26 mouse cellular contexts compared by ENCODE assay signal in the genomic region with DNA sequence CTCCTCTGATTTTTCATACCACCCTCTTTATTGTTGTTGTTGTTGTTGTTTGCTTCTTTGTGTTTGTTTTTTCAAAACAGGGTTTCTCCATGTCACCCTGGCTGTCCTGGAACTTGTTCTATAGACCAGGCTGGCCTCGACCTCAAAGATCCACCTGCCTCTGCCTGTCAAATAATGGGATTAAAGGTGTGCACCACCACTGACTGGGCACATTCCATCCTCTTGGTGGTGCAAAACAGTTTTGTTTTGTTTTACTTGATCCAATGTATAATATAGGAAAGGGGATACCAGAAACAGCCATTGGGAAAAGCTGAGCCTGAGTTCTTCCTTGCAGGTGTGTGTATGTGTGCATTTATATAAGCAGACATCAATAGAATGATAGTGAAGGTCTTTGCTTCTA. TPM values are rescaled to one million over a fixed set of nuclear protein-coding genes. Genes with fewer than 3 reads are reported as not detected.
DNase-seq lines count a peak whose midpoint lies in the region; ATAC-seq and TF ChIP-seq lines count a peak whose summit lies in the region.
"Had no signal": no experiment of that assay in that cellular context is flagged by ENCODE, and none has a peak within 500 bp of the region (broad histone marks: within the 10 kb centered on the region; RNA-seq: fewer than 3 reads in every experiment).

No protein-coding gene starts in this region.

- 0 out of 2 replicates have a peak overlapping the region, but pooled peaks have one; percentile 60 for H3K4me3 ChIP-seq in hindbrain, embryonic 13.5 days
- no peak overlapping the region for H3K4me3 ChIP-seq in hindbrain, postnatal 0 days (ENCODE audit: low read length)
- no peak overlapping the region for H3K4me3 ChIP-seq in lung, embryonic 14.5 days (ENCODE audit: low read depth, low read length)
- H3K4me3 ChIP-seq in hindbrain, embryonic 14.5 days (replicated peaks; ENCODE audit: low read length): no peak overlapping the region
- H3K4me3 ChIP-seq in neural tube, embryonic 12.5 days: no peak overlapping the region
- H3K4me3 ChIP-seq: embryonic facial prominence, embryonic 15.5 days; forebrain, embryonic 10.5 days; heart, embryonic 13.5 days; limb, embryonic 12.5 days; liver, embryonic 12.5 days; midbrain, embryonic 15.5 days had no signal

- TF ChIP-seq CTCF in hindbrain, postnatal 0 days (IDR thresholded peaks at IDR 0.05; ENCODE audit: low read depth): no peak
- TF ChIP-seq CTCF in lung, embryonic 14.5 days (IDR thresholded peaks at IDR 0.05; ENCODE audit: low read depth): peak; percentile 44

- H3K9me3 ChIP-seq in hindbrain, embryonic 13.5 days: no peaks in the 10 kb centered on the region
- H3K9me3 ChIP-seq in hindbrain, postnatal 0 days (ENCODE audit: low read length): no peaks in the 10 kb centered on the region
- no peaks in the 10 kb centered on the region for H3K9me3 ChIP-seq in lung, embryonic 14.5 days (ENCODE audit: low read depth, low read length)
- H3K9me3 ChIP-seq in hindbrain, embryonic 14.5 days (ENCODE audit: control insufficient read depth, low read length): no peaks in the 10 kb centered on the region
- H3K9me3 ChIP-seq in neural tube, embryonic 12.5 days: no peaks in the 10 kb centered on the region
- H3K9me3 ChIP-seq: embryonic facial prominence, embryonic 15.5 days; forebrain, embryonic 10.5 days; heart, embryonic 13.5 days; limb, embryonic 12.5 days; liver, embryonic 12.5 days; midbrain, embryonic 15.5 days had no signal

- peak overlapping the region; percentile 64 for H3K4me2 ChIP-seq in hindbrain, embryonic 13.5 days
- no peak overlapping the region for H3K4me2 ChIP-seq in hindbrain, postnatal 0 days (ENCODE audit: low read depth, low read length)
- no peak overlapping the region for H3K4me2 ChIP-seq in lung, embryonic 14.5 days
- H3K4me2 ChIP-seq in hindbrain, embryonic 14.5 days (replicated peaks): peak overlapping the region; percentile 81
- H3K4me2 ChIP-seq in neural tube, embryonic 12.5 days (replicated peaks): peak overlapping the region; percentile 99
- H3K4me2 ChIP-seq: embryonic facial prominence, embryonic 15.5 days; heart, embryonic 13.5 days; limb, embryonic 12.5 days; liver, embryonic 12.5 days; midbrain, embryonic 15.5 days had no signal

- H3K9ac ChIP-seq in hindbrain, embryonic 13.5 days: peak overlapping the region; percentile 95
- H3K9ac ChIP-seq in hindbrain, postnatal 0 days (replicated peaks; ENCODE audit: low read length): no peak overlapping the region
- no peak overlapping the region for H3K9ac ChIP-seq in lung, embryonic 14.5 days
- H3K9ac ChIP-seq in hindbrain, embryonic 14.5 days: 0 out of 2 replicates have a peak overlapping the region, but pooled peaks have one; percentile 6
- no peak overlapping the region for H3K9ac ChIP-seq in neural tube, embryonic 12.5 days
- H3K9ac ChIP-seq: embryonic facial prominence, embryonic 15.5 days; heart, embryonic 13.5 days; limb, embryonic 12.5 days; liver, embryonic 12.5 days; midbrain, embryonic 15.5 days had no signal

- peaks cover 97% of the 10 kb centered on the region for H3K27me3 ChIP-seq in hindbrain, embryonic 13.5 days
- peaks cover 92% of the 10 kb centered on the region for H3K27me3 ChIP-seq in hindbrain, postnatal 0 days (ENCODE audit: insufficient read depth, low read length)
- H3K27me3 ChIP-seq in lung, embryonic 14.5 days (ENCODE audit: insufficient read depth, low read length): peaks cover 43% of the 10 kb centered on the region
- peaks cover 94% of the 10 kb centered on the region for H3K27me3 ChIP-seq in hindbrain, embryonic 14.5 days (ENCODE audit: control insufficient read depth, insufficient read depth, low read length)
- H3K27me3 ChIP-seq in neural tube, embryonic 12.5 days (replicated peaks): no peaks in the 10 kb centered on the region
- H3K27me3 ChIP-seq: CH12.LX had no signal

- WGBS in hindbrain, embryonic 13.5 days: 29% methylated on average over 1 of the region's 1 CpGs
- 14% methylated on average over 1 of the region's 1 CpGs for WGBS in hindbrain, postnatal 0 days
- 45% methylated on average over 1 of the region's 1 CpGs for WGBS in lung, embryonic 14.5 days
- 11% methylated on average over 1 of the region's 1 CpGs for WGBS in hindbrain, embryonic 14.5 days
- 27% methylated on average over 1 of the region's 1 CpGs for WGBS in neural tube, embryonic 12.5 days

- no peaks in the 10 kb centered on the region for H3K36me3 ChIP-seq in hindbrain, embryonic 13.5 days
- H3K36me3 ChIP-seq in hindbrain, postnatal 0 days (ENCODE audit: insufficient read depth, low read length): no peaks in the 10 kb centered on the region
- peaks cover 3% of the 10 kb centered on the region; the same call in 1 of the 2 replicates for H3K36me3 ChIP-seq in lung, embryonic 14.5 days (ENCODE audit: insufficient read depth)
- no peaks in the 10 kb centered on the region for H3K36me3 ChIP-seq in hindbrain, embryonic 14.5 days (replicated peaks; ENCODE audit: control insufficient read depth, insufficient read depth)
- peaks cover 20% of the 10 kb centered on the region for H3K36me3 ChIP-seq in neural tube, embryonic 12.5 days
- H3K36me3 ChIP-seq: embryonic facial prominence, embryonic 15.5 days; forebrain, embryonic 10.5 days; heart, embryonic 13.5 days; liver, embryonic 12.5 days; midbrain, embryonic 15.5 days had no signal

- DNase-seq in hindbrain, postnatal 0 days (ENCODE audit: low spot score): no peak
- peak; percentile 45 for DNase-seq in lung, embryonic 14.5 days
- DNase-seq in lung, adult 18-20 months: no peak
- DNase-seq in hindbrain, embryonic 14.5 days (ENCODE audit: low spot score): no peak
- DNase-seq in layer of hippocampus, postnatal 25 days (ENCODE audit: extremely low spot score in 1 of 2, low spot score in 1 of 2): no peak
- no peak for DNase-seq in adrenal gland, adult 2 months
- DNase-seq: cerebellum, adult 2 months; cerebellum, postnatal 36 days; gastrocnemius, postnatal 10 days; heart, adult 18-20 months; lung, postnatal 14 days; thymus, postnatal 36 days had no signal

- H3K27ac ChIP-seq in hindbrain, embryonic 13.5 days: peak overlapping the region; percentile 99
- H3K27ac ChIP-seq in hindbrain, postnatal 0 days: no peak overlapping the region
- H3K27ac ChIP-seq in lung, embryonic 14.5 days (ENCODE audit: low read depth): no peak overlapping the region
- H3K27ac ChIP-seq in hindbrain, embryonic 14.5 days: peak overlapping the region; percentile 100
- peak overlapping the region; percentile 68 for H3K27ac ChIP-seq in neural tube, embryonic 12.5 days
- H3K27ac ChIP-seq: embryonic facial prominence, embryonic 15.5 days; forebrain, embryonic 10.5 days; heart, embryonic 13.5 days; limb, embryonic 12.5 days; liver, embryonic 12.5 days; midbrain, embryonic 15.5 days had no signal

- peaks cover 69% of the 10 kb centered on the region for H3K4me1 ChIP-seq in hindbrain, embryonic 13.5 days (replicated peaks)
- 0 out of 2 replicates have a peak, but pooled peaks cover 4% of the 10 kb centered on the region for H3K4me1 ChIP-seq in hindbrain, postnatal 0 days (ENCODE audit: insufficient read depth, low read length)
- peaks cover 39% of the 10 kb centered on the region for H3K4me1 ChIP-seq in lung, embryonic 14.5 days (ENCODE audit: insufficient read depth)
- H3K4me1 ChIP-seq in hindbrain, embryonic 14.5 days (replicated peaks; ENCODE audit: control insufficient read depth, insufficient read depth, low read length): peaks cover 17% of the 10 kb centered on the region; the same call in 1 of the 2 replicates
- H3K4me1 ChIP-seq in neural tube, embryonic 12.5 days: peaks cover 98% of the 10 kb centered on the region
- H3K4me1 ChIP-seq: midbrain, embryonic 15.5 days had no signal

- ATAC-seq in hindbrain, embryonic 13.5 days (ENCODE audit: low FRiP score): no peak
- ATAC-seq in hindbrain, postnatal 0 days: no peak
- ATAC-seq in lung, embryonic 14.5 days (ENCODE audit: insufficient read depth): no peak
- no peak for ATAC-seq in hindbrain, embryonic 14.5 days (ENCODE audit: low FRiP score)
- no peak for ATAC-seq in neural tube, embryonic 12.5 days (ENCODE audit: low FRiP score, low read depth)
- ATAC-seq: liver, embryonic 12.5 days; midbrain, embryonic 15.5 days had no signal

RNA-seq across cellular contexts. Expression of gene Hoxa4, which starts 5.1 kb away (rescaled TPM):
- 14.5 and 14.8 TPM in 2 replicates for polyA plus RNA-seq in hindbrain, embryonic 13.5 days (2015; fragmentation: Nextera tagmentation; extraction: Ambion mirVana)
- total RNA-seq in hindbrain, postnatal 0 days (2014; rRNA removed): 4.8 and 7.3 TPM in 2 replicates
- 10.5 and 12.0 TPM in 2 replicates for polyA plus RNA-seq in hindbrain, postnatal 0 days (2015; fragmentation: Nextera tagmentation; extraction: Ambion mirVana)
- polyA plus RNA-seq in lung, embryonic 14.5 days (2014; fragmentation: Nextera tagmentation; extraction: Ambion mirVana): 7.0 and 7.7 TPM in 2 replicates
- polyA plus RNA-seq in hindbrain, embryonic 14.5 days (2014; fragmentation: Nextera tagmentation; extraction: Ambion mirVana): 19.7 and 22.5 TPM in 2 replicates
- 7.1 and 9.7 TPM in 2 replicates for polyA plus RNA-seq in neural tube, embryonic 12.5 days (2016; fragmentation: Nextera tagmentation; extraction: Ambion mirVana)
- not detected for total RNA-seq in layer of hippocampus, postnatal 25 days (2021)
- 1 to 10 TPM; 2.2 to 6.3 TPM for total RNA-seq in adrenal gland, adult 2 months (2021)
- 0.99 and 4.0 TPM in 2 replicates for polyA plus RNA-seq in adrenal gland, adult 2 months (2012; rRNA removed)
- total RNA-seq: CH12.LX; left cerebral cortex, adult 8-10 months; MEL had no signal
- polyA plus RNA-seq: forebrain, embryonic 10.5 days; midbrain, embryonic 15.5 days had no signal

RNA-seq across cellular contexts. Expression of gene 5730596B20Rik, which starts 9.2 kb away (rescaled TPM):
- 7.6 and 8.3 TPM in 2 replicates for polyA plus RNA-seq in hindbrain, embryonic 13.5 days (2015; fragmentation: Nextera tagmentation; extraction: Ambion mirVana)
- total RNA-seq in hindbrain, postnatal 0 days (2014; rRNA removed): 1.1 and 1.2 TPM in 2 replicates
- 1.3 and 1.5 TPM in 2 replicates for polyA plus RNA-seq in hindbrain, postnatal 0 days (2015; fragmentation: Nextera tagmentation; extraction: Ambion mirVana)
- 2.3 and 2.6 TPM in 2 replicates for polyA plus RNA-seq in lung, embryonic 14.5 days (2014; fragmentation: Nextera tagmentation; extraction: Ambion mirVana)
- polyA plus RNA-seq in hindbrain, embryonic 14.5 days (2014; fragmentation: Nextera tagmentation; extraction: Ambion mirVana): 4.1 and 5.0 TPM in 2 replicates
- polyA plus RNA-seq in neural tube, embryonic 12.5 days (2016; fragmentation: Nextera tagmentation; extraction: Ambion mirVana): 6.4 and 7.0 TPM in 2 replicates
- total RNA-seq in layer of hippocampus, postnatal 25 days (2021): not detected
- under 1 TPM; 0.35 to 0.41 TPM for total RNA-seq in adrenal gland, adult 2 months (2021)
- polyA plus RNA-seq in adrenal gland, adult 2 months (2012; rRNA removed): 0.02 and 0.04 TPM in 2 replicates
- total RNA-seq: CH12.LX; heart, adult 18-20 months; heart, postnatal 25 days; left cerebral cortex, adult 8-10 months; megakaryocyte-erythroid progenitor cell, adult 5-6 weeks; MEL had no signal
- polyA plus RNA-seq: embryonic facial prominence, embryonic 15.5 days; forebrain, embryonic 10.5 days; midbrain, embryonic 15.5 days; small intestine, adult 2 months had no signal

RNA-seq across cellular contexts. Expression of gene Hoxa5, which starts 17.9 kb away (rescaled TPM):
- polyA plus RNA-seq in hindbrain, embryonic 13.5 days (2015; fragmentation: Nextera tagmentation; extraction: Ambion mirVana): 116 and 150 TPM in 2 replicates
- 99.2 and 108 TPM in 2 replicates for total RNA-seq in hindbrain, postnatal 0 days (2014; rRNA removed)
- 81.7 and 89.4 TPM in 2 replicates for polyA plus RNA-seq in hindbrain, postnatal 0 days (2015; fragmentation: Nextera tagmentation; extraction: Ambion mirVana)
- 58.3 and 58.5 TPM in 2 replicates for polyA plus RNA-seq in lung, embryonic 14.5 days (2014; fragmentation: Nextera tagmentation; extraction: Ambion mirVana)
- 175 and 180 TPM in 2 replicates for polyA plus RNA-seq in hindbrain, embryonic 14.5 days (2014; fragmentation: Nextera tagmentation; extraction: Ambion mirVana)
- polyA plus RNA-seq in neural tube, embryonic 12.5 days (2016; fragmentation: Nextera tagmentation; extraction: Ambion mirVana): 72.6 and 76.1 TPM in 2 replicates
- total RNA-seq in layer of hippocampus, postnatal 25 days (2021): not detected
- 10 to 100 TPM; 13.6 to 22.8 TPM for total RNA-seq in adrenal gland, adult 2 months (2021)
- polyA plus RNA-seq in adrenal gland, adult 2 months (2012; rRNA removed): 12.9 and 16.3 TPM in 2 replicates
- total RNA-seq: left cerebral cortex, adult 8-10 months; MEL had no signal
- polyA plus RNA-seq: forebrain, embryonic 10.5 days; midbrain, embryonic 15.5 days had no signal

RNA-seq across cellular contexts. Expression of gene Hoxa2, which starts 21.9 kb away (rescaled TPM):
- 39.1 and 40.2 TPM in 2 replicates for polyA plus RNA-seq in hindbrain, embryonic 13.5 days (2015; fragmentation: Nextera tagmentation; extraction: Ambion mirVana)
- total RNA-seq in hindbrain, postnatal 0 days (2014; rRNA removed): 20.3 and 24.3 TPM in 2 replicates
- 16.3 and 16.5 TPM in 2 replicates for polyA plus RNA-seq in hindbrain, postnatal 0 days (2015; fragmentation: Nextera tagmentation; extraction: Ambion mirVana)
- 14.4 and 15.2 TPM in 2 replicates for polyA plus RNA-seq in lung, embryonic 14.5 days (2014; fragmentation: Nextera tagmentation; extraction: Ambion mirVana)
- 27.6 and 35.1 TPM in 2 replicates for polyA plus RNA-seq in hindbrain, embryonic 14.5 days (2014; fragmentation: Nextera tagmentation; extraction: Ambion mirVana)
- polyA plus RNA-seq in neural tube, embryonic 12.5 days (2016; fragmentation: Nextera tagmentation; extraction: Ambion mirVana): 25.6 and 34.2 TPM in 2 replicates
- not detected for total RNA-seq in layer of hippocampus, postnatal 25 days (2021)
- total RNA-seq in adrenal gland, adult 2 months (2021): 1 to 10 TPM; 1.5 to 2.6 TPM
- 1.1 and 1.7 TPM in 2 replicates for polyA plus RNA-seq in adrenal gland, adult 2 months (2012; rRNA removed)
- total RNA-seq: CH12.LX; left cerebral cortex, adult 8-10 months; MEL had no signal
- polyA plus RNA-seq: forebrain, embryonic 10.5 days had no signal

RNA-seq across cellular contexts. Expression of gene Hoxa6, which starts 22.0 kb away (rescaled TPM):
- 16.3 and 28.0 TPM in 2 replicates for polyA plus RNA-seq in hindbrain, embryonic 13.5 days (2015; fragmentation: Nextera tagmentation; extraction: Ambion mirVana)
- total RNA-seq in hindbrain, postnatal 0 days (2014; rRNA removed): 12.3 and 25.8 TPM in 2 replicates
- 6.0 and 7.7 TPM in 2 replicates for polyA plus RNA-seq in hindbrain, postnatal 0 days (2015; fragmentation: Nextera tagmentation; extraction: Ambion mirVana)
- polyA plus RNA-seq in lung, embryonic 14.5 days (2014; fragmentation: Nextera tagmentation; extraction: Ambion mirVana): 4.0 and 5.1 TPM in 2 replicates
- polyA plus RNA-seq in hindbrain, embryonic 14.5 days (2014; fragmentation: Nextera tagmentation; extraction: Ambion mirVana): 25.4 and 29.8 TPM in 2 replicates
- polyA plus RNA-seq in neural tube, embryonic 12.5 days (2016; fragmentation: Nextera tagmentation; extraction: Ambion mirVana): 34.7 and 34.9 TPM in 2 replicates
- not detected for total RNA-seq in layer of hippocampus, postnatal 25 days (2021)
- total RNA-seq in adrenal gland, adult 2 months (2021): 1 to 10 TPM; 1.9 to 4.5 TPM
- 3.6 and 3.8 TPM in 2 replicates for polyA plus RNA-seq in adrenal gland, adult 2 months (2012; rRNA removed)
- total RNA-seq: heart, adult 18-20 months; heart, postnatal 25 days; left cerebral cortex, adult 8-10 months; megakaryocyte-erythroid progenitor cell, adult 5-6 weeks; MEL had no signal
- polyA plus RNA-seq: embryonic facial prominence, embryonic 15.5 days; forebrain, embryonic 10.5 days; midbrain, embryonic 15.5 days had no signal

Comparison
In these comparisons a context has a peak if more than half of its experiments do, and no peak if none do; other contexts are left out.
1. H3K27ac ChIP-seq: peak in hindbrain, embryonic 13.5 days (single experiment), hindbrain, embryonic 14.5 days (single experiment) and neural tube, embryonic 12.5 days (single experiment); none in hindbrain, postnatal 0 days (single experiment) and lung, embryonic 14.5 days (single experiment).
2. H3K4me2 ChIP-seq: peak in hindbrain, embryonic 13.5 days (single experiment), hindbrain, embryonic 14.5 days (single experiment) and neural tube, embryonic 12.5 days (single experiment); none in hindbrain, postnatal 0 days (single experiment) and lung, embryonic 14.5 days (single experiment).
3. H3K9ac ChIP-seq: peak in hindbrain, embryonic 13.5 days (single experiment) and hindbrain, embryonic 14.5 days (single experiment); none in hindbrain, postnatal 0 days (single experiment), lung, embryonic 14.5 days (single experiment) and neural tube, embryonic 12.5 days (single experiment).